Mouse (Mus musculus) Patski (cell line): ENCODE results near the gene Fnip2. TPM values are rescaled to one million over a fixed set of nuclear protein-coding genes. Genes with fewer than 3 reads are reported as not detected.
A peak's percentile ranks its signal among the peaks of the same experiment; 100 is the strongest.

Experiments
- ATAC-seq: fragments of 100-300 bp; one replicate; pipeline ENCODE4 v1.8.0; 2021
- CTCF ChIA-PET: fragments of 350-600 bp; sonication (Branson Sonifier 250); formaldehyde crosslinking; loops from one replicate; lab custom pipeline; 2022; ENCODE audit warnings: inconsistent platforms; lab: Charles Lee
- POLR2A ChIA-PET: fragments of 350-600 bp; sonication (Branson Sonifier 250); formaldehyde crosslinking; loops from one replicate; lab custom pipeline; 2022; ENCODE audit warnings: antibody characterized with exemption, inconsistent platforms; lab: Charles Lee
- DNase-seq: peaks from one replicate; pipeline ENCODE4 v3.0.0-alpha.2; 2011; ENCODE audit warnings: low read depth, low spot score
- H3K27me3 ChIP-seq: fragments of 371-371 bp; one replicate; pipeline ENCODE4 v1.5.1; 2021
- CTCF ChIP-seq: fragments of 100-300 bp; IDR thresholded peaks from one replicate; pipeline ENCODE4 v1.5.1; 2021
- in situ Hi-C: fragments of 300-500 bp; cut with MboI; formaldehyde crosslinking; loops from 3 replicates; pipeline ENCODE4 v1.11.1; 2018; ENCODE audit warnings: low pct_unique_long_range_greater_than_20kb, mixed read lengths
- polyA plus RNA-seq: library from polyadenylated mRNA; unstranded; gene quantifications from one replicate; pipeline ENCODE4 v1.2.3, GENCODE M21; 2021

The Fnip2 gene
- polyA plus RNA-seq, 1 experiment from 2014 or later, result 16.9 TPM

DNA sequence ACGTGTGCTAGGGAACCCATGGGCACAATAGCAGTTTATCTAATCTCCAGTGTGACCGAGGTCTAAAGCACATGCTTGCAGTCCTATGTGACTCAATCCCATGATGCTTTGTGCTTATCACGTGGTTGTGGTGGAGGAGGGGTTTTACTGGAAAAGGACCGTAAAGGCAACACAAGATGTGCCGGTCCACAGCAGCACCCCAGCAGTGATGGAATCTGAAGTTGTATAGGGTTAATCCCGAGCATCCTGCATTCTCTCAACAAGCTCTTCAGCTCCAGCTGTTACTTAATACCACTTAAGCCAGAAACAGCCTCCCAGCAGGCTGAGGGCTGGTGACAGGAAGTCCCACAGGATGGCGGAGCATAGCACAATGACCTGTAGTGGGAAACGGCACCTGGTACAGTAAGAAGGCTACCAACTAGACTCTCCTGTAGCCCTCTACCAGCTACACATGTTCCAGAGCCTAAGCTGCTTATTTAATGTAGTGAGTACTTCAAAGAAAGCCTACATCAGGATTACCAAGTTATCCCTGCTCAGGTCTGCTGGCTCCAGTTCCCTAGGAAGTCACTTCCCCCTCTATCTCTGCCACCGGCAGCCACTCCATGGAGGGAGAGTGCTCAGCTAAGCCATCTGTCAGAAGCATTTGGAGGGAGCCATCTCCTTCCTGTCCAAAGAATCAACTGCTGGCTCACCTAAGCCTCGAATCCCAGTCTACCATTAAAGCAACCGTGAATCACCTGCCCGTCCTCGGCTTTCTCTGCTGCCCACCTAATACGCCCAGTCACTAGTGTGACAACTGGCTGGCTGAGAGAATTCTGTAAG, 51.3 kb downstream of the Fnip2 start:
- no peaks in the 10 kb centered on the region for H3K27me3 ChIP-seq
- peak; percentile 12 for ATAC-seq
- TF ChIP-seq CTCF, result no peak
- CTCF ChIA-PET, result interaction anchor here (1.4 kb wide), 1 partner anchor 15 kb away, joined by 4 read pairs; no protein-coding TSS in a partner anchor
- POLR2A ChIA-PET, result no interaction called here
- no peak for DNase-seq
- in situ Hi-C loops, result no loop called here

DNA sequence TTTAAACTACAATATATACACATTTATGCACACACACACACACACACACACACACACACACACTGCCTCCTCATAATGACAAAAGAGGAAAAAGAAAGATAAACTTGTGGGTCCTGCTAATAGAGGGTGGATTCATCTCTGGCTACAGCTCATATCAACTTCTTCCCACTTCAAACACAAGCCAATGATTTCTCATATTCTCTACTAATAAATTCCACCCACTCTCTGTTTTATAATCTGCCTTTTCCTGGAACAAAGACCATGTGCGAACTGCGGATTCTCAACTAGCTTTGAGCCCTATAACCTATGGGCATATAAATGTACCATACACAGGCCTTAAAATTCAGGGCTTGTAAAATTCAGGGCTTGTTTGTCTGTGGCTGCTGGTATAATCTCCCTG, 53.3 kb downstream of the Fnip2 start:
- ChIA-PET CTCF (interaction anchor here (1.0 kb wide), 1 partner anchor 10 kb away, joined by 3 read pairs; no protein-coding TSS in a partner anchor), POLR2A (no interaction called here)
- no peak for ATAC-seq
- in situ Hi-C loops, result no loop called here
- no peak for TF ChIP-seq CTCF
- no peak for DNase-seq
- H3K27me3 ChIP-seq, result no peaks in the 10 kb centered on the region

DNA sequence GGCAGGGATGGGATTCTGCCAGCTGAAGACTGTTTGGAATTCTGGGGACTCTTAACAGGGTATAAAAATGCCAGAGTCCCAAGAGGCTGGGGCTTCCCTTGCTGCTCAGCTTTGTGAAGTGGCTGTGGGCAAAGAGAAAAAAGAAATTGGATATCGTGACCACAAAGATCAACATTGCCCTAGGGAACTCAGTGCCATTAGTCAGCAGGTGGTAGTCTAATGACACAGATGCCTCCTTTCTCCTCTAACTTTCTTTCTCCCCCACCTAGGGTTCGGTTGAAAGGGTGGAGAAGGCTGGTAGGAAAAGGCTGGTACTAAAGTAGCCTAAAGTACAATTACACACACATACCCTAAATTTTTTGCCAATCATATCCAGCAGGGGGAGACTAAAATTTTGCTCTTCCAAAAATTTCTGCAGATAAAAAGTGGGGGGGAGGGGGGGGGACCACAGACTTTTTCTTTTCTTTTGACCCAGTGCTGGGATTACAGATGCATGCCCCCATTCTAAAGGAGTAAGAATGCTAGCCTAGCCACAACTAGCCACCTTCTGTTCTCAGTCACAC, 66.3 kb downstream of the Fnip2 start:
- peak; percentile 63 for ATAC-seq
- no peak for TF ChIP-seq CTCF
- ChIA-PET CTCF (interaction anchor here (0.7 to 2.3 kb wide), 6 partner anchors 9 to 300 kb away, joined by 3 to 10 read pairs (median 4); no protein-coding TSS in a partner anchor), POLR2A (no interaction called here)
- no peaks in the 10 kb centered on the region for H3K27me3 ChIP-seq
- DNase-seq, result no peak
- in situ Hi-C loops, result no loop called here

DNA sequence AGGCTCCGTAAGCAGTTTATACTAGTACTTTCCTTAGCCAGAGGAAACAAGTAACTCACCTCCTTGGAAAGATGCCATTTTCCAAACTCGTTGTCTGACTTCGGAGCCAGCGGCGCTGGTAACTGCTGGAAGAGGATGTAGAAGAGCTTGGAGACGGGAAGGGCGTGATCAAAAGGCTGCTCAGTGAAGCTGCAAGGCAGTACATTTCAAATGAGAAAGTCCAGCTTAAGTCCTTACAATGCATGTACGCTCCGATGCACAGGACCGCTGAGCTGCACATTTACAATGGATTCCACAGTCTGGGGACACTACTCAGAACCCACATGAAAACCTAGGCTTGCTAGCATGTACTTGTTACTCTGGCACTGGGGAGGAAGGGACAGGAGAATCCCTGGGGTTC, 67.3 kb downstream of the Fnip2 start:
- ATAC-seq, result peak; percentile 37
- ChIA-PET CTCF (interaction anchor here (0.6 to 2.3 kb wide), 6 partner anchors 40 to 299 kb away, joined by 3 to 10 read pairs (median 3); no protein-coding TSS in a partner anchor), POLR2A (interaction anchor here (0.6 kb wide), 1 partner anchor 341 kb away, joined by 3 read pairs; no protein-coding TSS in a partner anchor)
- TF ChIP-seq CTCF, result no peak
- no peak for DNase-seq
- H3K27me3 ChIP-seq, result no peaks in the 10 kb centered on the region
- in situ Hi-C loops, result no loop called here

DNA sequence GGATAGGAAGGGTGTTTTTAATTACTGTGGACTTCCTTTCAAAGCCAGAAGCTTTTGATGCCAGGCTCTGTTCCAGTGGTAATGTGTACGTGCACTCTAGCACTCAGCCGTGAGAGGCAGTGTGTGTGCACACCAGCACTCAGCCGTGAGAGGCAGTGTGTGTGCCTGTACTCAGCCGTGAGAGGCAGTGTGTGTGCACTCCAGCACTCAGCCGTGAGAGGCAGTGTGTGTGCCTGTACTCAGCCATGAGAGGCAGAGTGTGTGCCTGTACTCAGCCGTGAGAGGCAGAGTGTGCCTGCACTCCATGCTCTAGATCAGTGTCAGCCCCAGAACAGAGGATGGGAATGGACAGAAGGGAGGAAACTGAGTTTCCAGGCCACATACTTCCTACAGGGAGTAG, 70.9 kb downstream of the Fnip2 start:
- DNase-seq (no peak), ATAC-seq (no peak)
- POLR2A ChIA-PET, result no interaction called here
- H3K27me3 ChIP-seq, result no peaks in the 10 kb centered on the region
- in situ Hi-C loops, result loop anchor here (10.0 to 25.0 kb wide), 2 partner anchors 88 to 316 kb away; no protein-coding TSS in a partner anchor
- CTCF ChIA-PET, result interaction anchor here (1.1 to 1.4 kb wide), 2 partner anchors 10 to 74 kb away, joined by 3 to 7 read pairs; no protein-coding TSS in a partner anchor
- TF ChIP-seq CTCF, result no peak

DNA sequence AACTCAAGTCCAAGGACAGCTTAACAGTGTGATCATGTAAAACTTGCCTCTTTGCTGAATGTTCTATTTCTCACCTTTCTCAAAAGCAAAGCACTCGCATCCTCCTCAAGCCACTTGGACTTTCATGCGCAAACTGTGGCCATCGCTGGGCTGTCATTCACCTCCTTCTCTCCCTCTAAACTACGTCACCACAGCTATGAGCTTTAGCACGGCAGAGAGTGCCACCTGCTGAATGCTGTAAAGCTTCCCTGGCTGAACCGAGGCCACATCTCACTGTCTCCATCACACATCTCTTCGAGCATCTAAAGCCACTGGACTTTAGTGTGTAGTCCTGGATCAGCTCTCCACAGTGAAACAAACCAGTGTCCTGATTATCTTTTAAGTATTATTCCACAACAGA, 72.4 kb downstream of the Fnip2 start:
- in situ Hi-C loops, result loop anchor here (10.0 to 25.0 kb wide), 2 partner anchors 90 to 317 kb away; no protein-coding TSS in a partner anchor
- DNase-seq (no peak), ATAC-seq (no peak)
- no peaks in the 10 kb centered on the region for H3K27me3 ChIP-seq
- no peak for TF ChIP-seq CTCF
- POLR2A ChIA-PET, result interaction anchor here (0.6 kb wide), 1 partner anchor 39 kb away, joined by 3 read pairs; no protein-coding TSS in a partner anchor
- CTCF ChIA-PET, result interaction anchor here (0.7 to 2.6 kb wide), 6 partner anchors 9 to 92 kb away, joined by 3 to 9 read pairs (median 4); no protein-coding TSS in a partner anchor

DNA sequence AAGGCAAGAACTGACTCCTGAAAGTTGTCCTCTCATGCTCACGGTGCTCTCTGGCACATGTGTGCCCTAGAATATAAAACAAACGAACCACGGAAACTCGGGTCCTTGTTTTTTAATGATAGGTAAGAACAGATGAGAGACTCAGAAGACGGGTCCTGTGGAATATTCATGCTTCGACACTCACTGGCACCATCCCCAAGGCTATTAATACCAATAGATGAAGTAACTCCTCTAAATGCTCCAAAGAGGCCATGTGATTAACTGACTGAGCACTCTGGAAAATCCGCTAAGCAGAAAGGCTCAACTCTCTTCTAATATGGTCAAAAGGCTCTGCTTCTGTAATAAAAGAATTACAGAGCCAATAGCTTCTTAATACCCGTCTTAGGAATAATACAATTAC, 73.6 kb downstream of the Fnip2 start:
- ChIA-PET POLR2A (no interaction called here), CTCF (interaction anchor here (1.1 to 2.6 kb wide), 3 partner anchors 11 to 75 kb away, joined by 3 to 9 read pairs (median 3); no protein-coding TSS in a partner anchor)
- in situ Hi-C loops, result loop anchor here (10.0 to 25.0 kb wide), 2 partner anchors 91 to 318 kb away; no protein-coding TSS in a partner anchor
- TF ChIP-seq CTCF, result no peak
- ATAC-seq, result no peak
- no peaks in the 10 kb centered on the region for H3K27me3 ChIP-seq
- no peak for DNase-seq

DNA sequence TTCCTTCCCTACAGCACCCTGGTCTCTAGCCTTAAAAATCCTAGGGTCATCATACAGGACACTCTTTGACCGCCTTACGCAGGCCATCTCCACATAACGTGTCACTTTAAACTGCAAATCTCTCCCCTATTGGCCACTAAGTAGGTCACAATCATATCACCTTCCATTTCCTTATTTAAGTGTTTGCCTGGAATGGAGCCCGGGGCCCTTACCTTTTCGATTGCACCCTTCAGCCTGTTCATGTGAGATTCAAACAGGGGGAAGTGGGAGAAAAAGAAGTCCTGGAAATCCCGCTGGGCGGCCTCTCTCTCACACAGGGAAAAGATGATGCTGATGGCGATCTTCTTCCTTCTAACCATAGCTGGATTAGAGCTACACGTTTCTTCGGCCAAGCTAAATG, 74.5 kb downstream of the Fnip2 start:
- ChIA-PET CTCF (interaction anchor here (1.3 to 2.6 kb wide), 2 partner anchors 12 to 38 kb away, joined by 3 to 9 read pairs; no protein-coding TSS in a partner anchor), POLR2A (interaction anchor here (0.6 kb wide), 1 partner anchor 67 kb away, joined by 3 read pairs; no protein-coding TSS in a partner anchor)
- no peak for ATAC-seq
- in situ Hi-C loops, result loop anchor here (10.0 to 25.0 kb wide), 2 partner anchors 92 to 319 kb away; no protein-coding TSS in a partner anchor
- no peak for TF ChIP-seq CTCF
- DNase-seq, result no peak
- no peaks in the 10 kb centered on the region for H3K27me3 ChIP-seq

DNA sequence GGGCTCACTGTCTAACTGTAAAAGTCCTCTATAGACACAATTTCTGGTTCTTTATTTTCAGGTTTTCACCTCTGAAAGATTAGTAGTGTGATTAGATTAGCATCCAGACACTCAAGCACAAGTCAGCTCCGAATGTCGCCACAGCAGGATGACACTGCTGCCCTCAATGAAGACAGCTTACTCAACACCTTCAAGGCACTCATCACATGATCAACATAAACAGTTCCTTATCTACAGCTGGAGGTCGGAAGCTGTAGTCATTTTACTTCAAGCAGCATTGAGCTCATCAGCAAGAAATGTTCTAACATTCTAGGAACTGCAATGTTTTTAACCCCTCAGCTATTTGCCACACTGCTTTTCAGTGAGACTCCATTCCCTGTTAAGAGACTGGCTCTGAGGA, 76.0 kb downstream of the Fnip2 start:
- ChIA-PET POLR2A (interaction anchor here (0.6 kb wide), 2 partner anchors 15 to 279 kb away, joined by 3 to 4 read pairs; no protein-coding TSS in a partner anchor), CTCF (interaction anchor here (0.6 to 2.5 kb wide), 5 partner anchors 9 to 319 kb away, joined by 3 to 7 read pairs (median 3); no protein-coding TSS in a partner anchor)
- no peaks in the 10 kb centered on the region for H3K27me3 ChIP-seq
- ATAC-seq, result no peak
- in situ Hi-C loops, result loop anchor here (10.0 to 25.0 kb wide), 2 partner anchors 93 to 321 kb away; no protein-coding TSS in a partner anchor
- TF ChIP-seq CTCF, result no peak
- DNase-seq, result no peak

DNA sequence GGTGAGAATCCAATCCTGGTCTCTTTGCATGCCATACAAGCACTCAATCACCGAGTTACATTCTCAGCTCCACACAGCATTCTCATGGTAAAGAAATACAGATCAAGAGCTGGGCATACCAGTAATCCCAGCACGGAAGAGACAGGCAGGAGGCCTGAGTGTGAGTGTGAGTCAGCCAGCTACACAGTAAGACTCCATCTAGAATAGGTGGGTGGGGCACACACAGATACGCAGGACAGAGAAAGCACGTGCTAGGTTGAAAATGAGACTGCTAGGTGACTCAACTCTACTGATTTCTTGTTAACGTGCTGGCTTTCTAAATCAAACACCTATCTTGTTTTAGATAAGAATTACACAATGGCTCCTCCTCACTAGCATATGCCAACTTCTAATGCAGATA, 77.5 kb downstream of the Fnip2 start:
- ChIA-PET POLR2A (no interaction called here), CTCF (interaction anchor here (1.3 to 2.5 kb wide), 3 partner anchors 8 to 13 kb away, joined by 4 to 7 read pairs (median 6); no protein-coding TSS in a partner anchor)
- DNase-seq, result no peak
- no peak for ATAC-seq
- H3K27me3 ChIP-seq, result no peaks in the 10 kb centered on the region
- in situ Hi-C loops, result loop anchor here (10.0 to 25.0 kb wide), 2 partner anchors 95 to 322 kb away; no protein-coding TSS in a partner anchor
- TF ChIP-seq CTCF, result no peak
